7 mouse cellular contexts compared by ENCODE assay signal in the genomic region with DNA sequence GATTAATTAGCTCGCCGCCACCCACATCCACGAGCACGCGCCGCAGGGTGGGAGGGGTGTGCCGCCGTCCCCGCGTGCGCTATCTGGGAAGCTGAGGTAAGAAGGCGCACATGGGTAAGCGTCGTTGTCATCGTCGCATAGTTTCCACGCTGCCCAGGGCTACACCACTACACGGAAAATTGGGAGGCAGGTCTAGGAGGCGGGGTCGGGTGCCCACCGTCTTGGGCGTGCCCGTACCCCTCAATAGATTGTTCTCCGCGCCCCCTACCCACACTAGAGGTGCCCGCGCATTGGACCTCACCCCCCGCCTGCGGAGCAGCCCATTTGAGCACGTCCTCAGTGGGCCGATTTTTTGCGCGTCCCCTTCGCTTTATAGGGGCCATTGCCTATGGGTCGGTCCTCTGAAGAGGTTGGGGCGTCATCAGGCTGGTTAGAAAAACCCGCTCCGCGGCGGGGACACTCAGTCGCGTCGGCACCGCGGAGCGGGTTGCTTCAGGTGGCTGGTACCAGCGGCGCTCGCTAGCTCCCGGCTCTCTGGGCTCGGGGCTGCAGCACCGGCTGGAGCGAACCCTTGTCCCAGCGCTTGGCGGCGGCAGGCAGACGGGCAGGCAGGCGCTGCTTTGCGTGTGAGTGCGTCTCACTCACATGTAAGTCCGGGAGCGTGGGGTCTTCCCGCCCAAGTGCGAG. TPM values are rescaled to one million over a fixed set of nuclear protein-coding genes. Genes with fewer than 3 reads are reported as not detected.
DNase-seq lines count a peak whose midpoint lies in the region; ATAC-seq lines count a peak whose summit lies in the region.

No protein-coding gene starts in this region.

- H3K27ac ChIP-seq in limb, embryonic 11.5 days (replicated peaks; ENCODE audit: low read depth, low read length): no peak overlapping the region
- no peak overlapping the region; the same call in 1 of the 2 replicates for H3K27ac ChIP-seq in midbrain, embryonic 13.5 days

- peaks cover 4% of the 10 kb centered on the region; the same call in 1 of the 2 replicates for H3K4me1 ChIP-seq in limb, embryonic 11.5 days (ENCODE audit: control insufficient read depth, insufficient read depth, low read length)
- H3K4me1 ChIP-seq in midbrain, embryonic 13.5 days (replicated peaks): peaks cover 31% of the 10 kb centered on the region

- peak overlapping the region; percentile 62 for H3K9ac ChIP-seq in limb, embryonic 11.5 days (ENCODE audit: low read length)
- peak overlapping the region; percentile 61 for H3K9ac ChIP-seq in midbrain, embryonic 13.5 days (replicated peaks)

- peak overlapping the region; percentile 73 for H3K4me3 ChIP-seq in limb, embryonic 11.5 days (ENCODE audit: low read depth, low read length)
- peak overlapping the region; percentile 96 for H3K4me3 ChIP-seq in midbrain, embryonic 13.5 days (replicated peaks)

- H3K27me3 ChIP-seq in limb, embryonic 11.5 days (ENCODE audit: control insufficient read depth, insufficient read depth, low read length): no peaks in the 10 kb centered on the region
- peaks cover 2% of the 10 kb centered on the region; the same call in 1 of the 2 replicates for H3K27me3 ChIP-seq in midbrain, embryonic 13.5 days

- no peaks in the 10 kb centered on the region for H3K9me3 ChIP-seq in limb, embryonic 11.5 days (ENCODE audit: control insufficient read depth, low read length)
- H3K9me3 ChIP-seq in midbrain, embryonic 13.5 days: no peaks in the 10 kb centered on the region

- no peaks in the 10 kb centered on the region for H3K36me3 ChIP-seq in limb, embryonic 11.5 days (ENCODE audit: control insufficient read depth, insufficient read depth, low read length)
- no peaks in the 10 kb centered on the region for H3K36me3 ChIP-seq in midbrain, embryonic 13.5 days

- peak; percentile 71 for ATAC-seq in activated CD4-positive, CD25-positive, alpha-beta regulatory T cell, adult 4 months
- ATAC-seq in inflammation-experienced regulatory T-cells, adult 6 months: peak; percentile 70
- peak; percentile 41 for ATAC-seq in limb, embryonic 11.5 days (ENCODE audit: insufficient number of reproducible peaks, low FRiP score, low TSS enrichment, low read depth)
- peak; percentile 61 for ATAC-seq in midbrain, embryonic 13.5 days

- whole genome bisulfite sequencing in limb, embryonic 11.5 days: 49% methylated on average over 64 of the region's 64 CpGs
- WGBS in midbrain, embryonic 13.5 days: 55% methylated on average over 64 of the region's 64 CpGs

- peak overlapping the region; percentile 60 for H3K4me2 ChIP-seq in limb, embryonic 11.5 days (ENCODE audit: low read depth, severe bottlenecking)
- H3K4me2 ChIP-seq in midbrain, embryonic 13.5 days (replicated peaks): peak overlapping the region; percentile 68

- DNase-seq in cerebellum, postnatal 25 days: peak; percentile 80 to 86
- DNase-seq in frontal cortex, postnatal 36 days (ENCODE audit: low spot score in 2 of 2): peak; percentile 73 to 85
- peak; percentile 78 for DNase-seq in limb, embryonic 11.5 days (ENCODE audit: low spot score)
- DNase-seq in spleen, adult 18-20 months: peak; percentile 66 to 67

RNA-seq across cellular contexts. Expression of a gene that starts 19.1 kb away (rescaled TPM):
- under 1 TPM in 1 of 2 experiments, not detected in 1; 0.40 TPM for polyA plus RNA-seq in activated CD4-positive, CD25-positive, alpha-beta regulatory T cell, adult 4 months (2017; shearing (Covaris generic))
- not detected for polyA plus RNA-seq in inflammation-experienced regulatory T-cells, adult 6 months (2017; shearing (Covaris generic))
- polyA plus RNA-seq in limb, embryonic 11.5 days (2014; fragmentation: Nextera tagmentation; extraction: Ambion mirVana): 8.6 and 13.0 TPM in 2 replicates
- 8.8 and 10.5 TPM in 2 replicates for polyA plus RNA-seq in midbrain, embryonic 13.5 days (2015; fragmentation: Nextera tagmentation; extraction: Ambion mirVana)

RNA-seq across cellular contexts. Expression of a gene that starts 43.3 kb away (rescaled TPM):
- polyA plus RNA-seq in activated CD4-positive, CD25-positive, alpha-beta regulatory T cell, adult 4 months (2017; shearing (Covaris generic)): 100 to 1,000 TPM; 102 to 126 TPM
- polyA plus RNA-seq in inflammation-experienced regulatory T-cells, adult 6 months (2017; shearing (Covaris generic)): 100 to 1,000 TPM; 121 to 127 (median 126) TPM
- polyA plus RNA-seq in limb, embryonic 11.5 days (2014; fragmentation: Nextera tagmentation; extraction: Ambion mirVana): 1,406 and 1,468 TPM in 2 replicates
- polyA plus RNA-seq in midbrain, embryonic 13.5 days (2015; fragmentation: Nextera tagmentation; extraction: Ambion mirVana): 1,084 and 1,205 TPM in 2 replicates
